Mouse (Mus musculus) ES-E14 (cell line): ENCODE data around the gene Slc25a18. TPM values are rescaled to one million over a fixed set of nuclear protein-coding genes. Genes with fewer than 3 reads are reported as not detected.

ENCODE experiments used
- DNase-seq: peaks from one replicate; pipeline ENCODE4 v3.0.0-alpha.2; 2013; ENCODE audit warnings: low read depth, low spot score
- H3K27ac ChIP-seq: 2 replicates; pipeline ENCODE4 v1.5.1; 2012; ENCODE audit warnings: low read depth, mild to moderate bottlenecking, low read length, moderate library complexity, mixed read lengths; ENCODE audit not compliant: poor library complexity, insufficient read depth, severe bottlenecking
- H3K36me3 ChIP-seq: 2 replicates; pipeline ENCODE4 v1.6.1; 2012; ENCODE audit warnings: mild to moderate bottlenecking, low read length, moderate library complexity, mixed read lengths; ENCODE audit not compliant: control insufficient read depth, poor library complexity, insufficient read depth, severe bottlenecking
- H3K4me1 ChIP-seq, 2 experiments: fragments of 150-350 bp in 1 of 2; sonication (generic) in 1 of 2; 2 replicates each; pipeline ENCODE4 v1.6.1; 2012; ENCODE audit warnings: low read length in 2 of 2, mild to moderate bottlenecking in 1 of 2, mixed read lengths in 1 of 2; ENCODE audit not compliant: control insufficient read depth in 2 of 2, insufficient read depth in 2 of 2, poor library complexity in 1 of 2
- H3K4me3 ChIP-seq, 2 experiments: fragments of 150-350 bp in 1 of 2; sonication (generic) in 1 of 2; 2 replicates each; pipeline ENCODE4 v1.5.1; 2012; ENCODE audit warnings: low read length in 2 of 2, low read depth in 1 of 2, mild to moderate bottlenecking in 1 of 2, mixed read lengths in 1 of 2; ENCODE audit not compliant: insufficient read depth in 1 of 2, poor library complexity in 1 of 2, severe bottlenecking in 1 of 2
- H3K9ac ChIP-seq: 2 replicates; pipeline ENCODE4 v1.6.1; 2012; ENCODE audit warnings: low read depth, mild to moderate bottlenecking, low read length, mixed read lengths; ENCODE audit not compliant: poor library complexity, insufficient read depth, severe bottlenecking
- H3K9me3 ChIP-seq: fragments of 150-350 bp; sonication (generic); 2 replicates; pipeline ENCODE4 v1.6.1; 2012; ENCODE audit warnings: low read depth, mild to moderate bottlenecking, low read length; ENCODE audit not compliant: control insufficient read depth, insufficient read depth
- CHD2 ChIP-seq: IDR thresholded peaks from 2 replicates; pipeline ENCODE4 v1.6.1; 2014; ENCODE audit warnings: mild to moderate bottlenecking, low read depth, low read length, inconsistent platforms
- HCFC1 ChIP-seq: IDR thresholded peaks from 2 replicates; pipeline ENCODE4 v1.6.1; 2012; ENCODE audit warnings: low read length, inconsistent platforms, borderline replicate concordance; ENCODE audit not compliant: insufficient read depth
- MAFK ChIP-seq: IDR thresholded peaks from 2 replicates; pipeline ENCODE4 v1.6.1; 2014; ENCODE audit warnings: mild to moderate bottlenecking, low read depth, low read length, inconsistent platforms; ENCODE audit not compliant: insufficient read depth
- ZC3H11A ChIP-seq: IDR thresholded peaks from 2 replicates; pipeline ENCODE4 v1.6.1; 2012; ENCODE audit warnings: low read depth, mild to moderate bottlenecking, inconsistent platforms, low read length, borderline replicate concordance
- ZNF384 ChIP-seq: IDR thresholded peaks from 2 replicates; pipeline ENCODE4 v1.6.1; 2012; ENCODE audit warnings: low read depth, low read length, inconsistent platforms
- in situ Hi-C, 2 experiments: fragments of 600-800 bp; cut with MboI; formaldehyde crosslinking; loops; one replicate each; pipeline ENCODE4 v1.15.1; 2025; ENCODE audit warnings: low sequenced_read_pairs in 2 of 2, inconsistent platforms in 1 of 2; ENCODE audit not compliant: unreplicated experiment in 2 of 2
- total RNA-seq: library from RNA; depleted of rRNA; stranded (reverse); fragments of 300-350 nt; gene quantifications from 2 replicates; pipeline ENCODE4 v1.2.3, GENCODE M21; 2012

Gene Slc25a18
- total RNA-seq, 1 experiment: 0.89 TPM

DNA sequence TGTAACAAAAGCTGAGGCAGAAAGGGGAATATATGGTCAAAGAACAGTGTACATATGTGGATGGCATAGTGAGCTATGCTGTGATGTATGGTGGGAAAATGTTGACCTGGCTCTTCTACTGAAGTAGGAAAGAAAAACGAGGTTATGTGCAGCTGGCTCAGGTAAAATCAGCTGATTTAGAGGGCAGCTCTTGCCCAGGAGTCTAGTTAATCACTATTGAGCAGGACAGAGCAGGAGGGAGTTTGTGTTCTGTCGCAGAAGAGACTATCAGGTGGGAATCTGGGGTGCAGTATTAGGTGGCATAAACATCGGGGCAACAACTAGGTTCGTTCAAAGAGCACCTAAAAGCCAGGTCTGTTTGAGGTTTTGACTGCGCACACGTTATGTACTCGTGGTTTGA is 29.1 kb upstream of the Slc25a18 start:
- peaks cover 2 to 4% of the 10 kb centered on the region in 2 experiments; a peak in 2 of 4 replicates for H3K4me1 ChIP-seq
- in situ Hi-C loops: no loop called here
- H3K9ac ChIP-seq: no peak overlapping the region
- no peaks in the 10 kb centered on the region for H3K9me3 ChIP-seq
- TF ChIP-seq ZC3H11A (no peak), CHD2 (no peak), HCFC1 (no peak), ZNF384 (no peak), MAFK (no peak)
- H3K27ac ChIP-seq: no peak overlapping the region
- no peak for DNase-seq
- no peaks in the 10 kb centered on the region; the same call in 1 of the 2 replicates for H3K36me3 ChIP-seq
- no peak overlapping the region for H3K4me3 ChIP-seq

DNA sequence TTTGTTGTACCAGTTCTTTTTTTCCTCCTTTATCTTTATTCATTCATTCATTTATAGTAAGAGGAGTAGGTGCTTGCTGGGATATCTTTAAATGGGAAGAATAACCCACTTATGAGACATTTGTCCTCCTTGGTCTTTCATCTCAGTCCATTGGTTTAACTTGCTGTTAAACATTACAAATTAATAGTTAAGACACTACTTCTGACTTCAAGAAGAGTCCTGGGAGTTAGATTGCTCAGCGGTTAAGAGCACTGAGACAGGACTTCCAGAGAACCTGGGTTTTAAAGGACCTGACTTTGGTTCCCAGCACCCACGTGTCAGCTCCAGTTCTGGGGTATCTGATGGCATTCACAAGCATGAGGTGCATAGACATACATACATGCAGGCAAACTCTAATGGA is 27.0 kb upstream of the Slc25a18 start:
- Histone ChIP-seq H3K4me3 (no peak overlapping the region), H3K36me3 (peaks cover 6% of the 10 kb centered on the region), H3K9me3 (no peaks in the 10 kb centered on the region), H3K9ac (no peak overlapping the region), H3K27ac (no peak overlapping the region), H3K4me1 (peaks cover 2 to 4% of the 10 kb centered on the region in 2 experiments; a peak in 2 of 4 replicates)
- no peak for DNase-seq
- in situ Hi-C loops: no loop called here
- TF ChIP-seq CHD2 (no peak), MAFK (no peak)

GRCm38 (mm10) chr6:120761151-120761550 is 12.2 kb upstream of the Slc25a18 start:
- no peak for DNase-seq
- Histone ChIP-seq H3K36me3 (peaks cover 39% of the 10 kb centered on the region), H3K9me3 (no peaks in the 10 kb centered on the region), H3K9ac (no peak overlapping the region), H3K4me1 (no peaks in the 10 kb centered on the region), H3K4me3 (no peak overlapping the region), H3K27ac (no peak overlapping the region)
- in situ Hi-C loops: no loop called here
- no peak for TF ChIP-seq ZNF384
- no peak for TF ChIP-seq MAFK
- no peak for TF ChIP-seq CHD2
- TF ChIP-seq ZC3H11A: no peak
- TF ChIP-seq HCFC1: no peak

DNA sequence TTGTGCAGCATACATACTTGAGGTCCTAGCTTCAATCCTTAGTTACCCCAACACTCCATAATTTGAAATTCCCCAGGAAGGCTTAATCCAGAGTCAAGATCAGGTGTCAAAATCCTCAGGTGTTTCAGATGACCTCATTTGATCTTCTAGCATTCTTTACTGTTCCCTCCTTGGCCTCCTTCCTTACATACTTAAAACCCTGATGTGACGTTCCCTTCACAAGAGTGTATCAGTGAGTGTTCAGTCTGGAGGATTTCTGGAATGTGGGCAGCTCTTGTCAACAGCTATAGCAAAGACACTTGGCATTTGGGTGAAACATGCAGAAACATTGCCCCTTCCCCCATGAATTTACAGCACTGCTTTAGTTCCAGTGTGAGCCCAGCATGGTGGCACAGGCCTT is 3.4 kb upstream of the Slc25a18 start:
- Histone ChIP-seq H3K9ac (no peak overlapping the region), H3K36me3 (peaks cover 18% of the 10 kb centered on the region), H3K4me3 (no peak overlapping the region), H3K27ac (no peak overlapping the region), H3K9me3 (no peaks in the 10 kb centered on the region), H3K4me1 (no peaks in the 10 kb centered on the region)
- TF ChIP-seq MAFK: no peak
- TF ChIP-seq ZC3H11A: no peak
- TF ChIP-seq HCFC1: no peak
- no peak for TF ChIP-seq CHD2
- no peak for TF ChIP-seq ZNF384
- DNase-seq: no peak
- in situ Hi-C loops: no loop called here

DNA sequence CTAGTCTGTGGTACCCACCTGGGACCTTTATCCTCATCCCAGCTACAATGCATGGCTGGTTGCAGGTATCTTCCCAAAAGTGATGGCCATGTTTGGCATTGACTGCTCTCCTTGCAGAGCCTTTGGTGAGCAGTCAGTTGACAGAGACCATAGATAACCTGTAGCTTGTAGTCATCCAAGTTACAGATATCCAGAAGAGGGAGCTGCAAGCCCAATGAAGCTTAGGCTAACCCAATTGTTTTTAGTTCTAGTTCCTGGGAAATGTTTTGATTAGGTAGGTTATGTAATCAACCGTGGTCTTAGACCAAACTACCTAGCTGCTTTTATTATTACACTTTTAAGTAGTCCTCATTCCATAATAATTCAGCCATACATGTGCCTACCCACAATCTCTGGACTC is 2.0 kb upstream of the Slc25a18 start:
- Histone ChIP-seq H3K36me3 (peaks cover 13% of the 10 kb centered on the region), H3K4me1 (no peaks in the 10 kb centered on the region), H3K9ac (no peak overlapping the region), H3K9me3 (no peaks in the 10 kb centered on the region), H3K27ac (no peak overlapping the region), H3K4me3 (no peak overlapping the region)
- TF ChIP-seq ZNF384 (no peak), ZC3H11A (no peak), MAFK (no peak), HCFC1 (no peak), CHD2 (no peak)
- no peak for DNase-seq
- in situ Hi-C loops: no loop called here
